Mouse (Mus musculus): ENCODE measurements around the gene Ntrk2. TPM values are rescaled to one million over a fixed set of nuclear protein-coding genes. Genes with fewer than 3 reads are reported as not detected.

The Ntrk2 gene
- polyA plus RNA-seq, 1 experiment from 2014 or later, result 51.5 TPM

- WGBS, result 88% methylated on average over 8 of the region's 8 CpGs
Measured at GRCm38 (mm10) chr13:58866776-58867435, 60.5 kb downstream of the Ntrk2 start.

GRCm38 (mm10) chr13:58882468-58882867 is 76.1 kb downstream of the Ntrk2 start:
- no peaks in the 10 kb centered on the region for H3K27me3 ChIP-seq (ENCODE audit: control insufficient read depth, insufficient read depth, low read length)
- 88% methylated on average over 3 of the region's 3 CpGs for WGBS
- H3K27ac ChIP-seq (ENCODE audit: low read depth, low read length), result no peak overlapping the region
- H3K4me3 ChIP-seq (ENCODE audit: low read depth, low read length), result no peak overlapping the region
- ATAC-seq (ENCODE audit: low FRiP score), result no peak
- DNase-seq (ENCODE audit: low spot score), result no peak
- H3K36me3 ChIP-seq (ENCODE audit: control insufficient read depth, insufficient read depth, low read length), result peaks cover 2% of the 10 kb centered on the region; the same call in 1 of the 2 replicates
- no peaks in the 10 kb centered on the region for H3K9me3 ChIP-seq (ENCODE audit: control insufficient read depth, low read length)
- H3K9ac ChIP-seq (ENCODE audit: low read depth, low read length), result no peak overlapping the region
- H3K4me1 ChIP-seq (replicated peaks; ENCODE audit: control insufficient read depth, insufficient read depth, low read length), result no peaks in the 10 kb centered on the region
- no peak overlapping the region for H3K4me2 ChIP-seq (replicated peaks; ENCODE audit: low read depth, low read length)

More at GRCm38 (mm10) chr13:58866776-58867435, 60.5 kb downstream of the Ntrk2 start:
- Histone ChIP-seq H3K36me3 (ENCODE audit: control insufficient read depth, insufficient read depth, low read length) (no peaks in the 10 kb centered on the region), H3K9me3 (ENCODE audit: control insufficient read depth, low read length) (no peaks in the 10 kb centered on the region), H3K4me2 (replicated peaks; ENCODE audit: low read depth, low read length) (no peak overlapping the region), H3K27ac (ENCODE audit: low read depth, low read length) (no peak overlapping the region), H3K4me3 (ENCODE audit: low read depth, low read length) (no peak overlapping the region), H3K27me3 (ENCODE audit: control insufficient read depth, insufficient read depth, low read length) (no peaks in the 10 kb centered on the region), H3K9ac (ENCODE audit: low read depth, low read length) (no peak overlapping the region), H3K4me1 (replicated peaks; ENCODE audit: control insufficient read depth, insufficient read depth, low read length) (no peaks in the 10 kb centered on the region)
- ATAC-seq (ENCODE audit: low FRiP score) (no peak), DNase-seq (ENCODE audit: low spot score) (no peak)

- Histone ChIP-seq H3K36me3 (ENCODE audit: control insufficient read depth, insufficient read depth, low read length) (peaks cover 2% of the 10 kb centered on the region; the same call in 1 of the 2 replicates), H3K4me3 (ENCODE audit: low read depth, low read length) (no peak overlapping the region), H3K9me3 (ENCODE audit: control insufficient read depth, low read length) (no peaks in the 10 kb centered on the region), H3K4me2 (replicated peaks; ENCODE audit: low read depth, low read length) (no peak overlapping the region), H3K27ac (ENCODE audit: low read depth, low read length) (no peak overlapping the region), H3K4me1 (replicated peaks; ENCODE audit: control insufficient read depth, insufficient read depth, low read length) (no peaks in the 10 kb centered on the region), H3K27me3 (ENCODE audit: control insufficient read depth, insufficient read depth, low read length) (no peaks in the 10 kb centered on the region), H3K9ac (ENCODE audit: low read depth, low read length) (no peak overlapping the region)
- no peak for ATAC-seq (ENCODE audit: low FRiP score)
- no peak for DNase-seq (ENCODE audit: low spot score)
- 97% methylated on average over 5 of the region's 5 CpGs for WGBS
Measured at GRCm38 (mm10) chr13:58882916-58883315, 76.5 kb downstream of the Ntrk2 start.

GRCm38 (mm10) chr13:58886108-58886507 is 79.7 kb downstream of the Ntrk2 start:
- no peak overlapping the region for H3K4me2 ChIP-seq (replicated peaks; ENCODE audit: low read depth, low read length)

GRCm38 (mm10) chr13:58896254-58896910 is 90.0 kb downstream of the Ntrk2 start:
- Histone ChIP-seq H3K27me3 (ENCODE audit: control insufficient read depth, insufficient read depth, low read length) (no peaks in the 10 kb centered on the region), H3K4me1 (replicated peaks; ENCODE audit: control insufficient read depth, insufficient read depth, low read length) (no peaks in the 10 kb centered on the region), H3K4me2 (replicated peaks; ENCODE audit: low read depth, low read length) (no peak overlapping the region), H3K9me3 (ENCODE audit: control insufficient read depth, low read length) (no peaks in the 10 kb centered on the region), H3K9ac (ENCODE audit: low read depth, low read length) (no peak overlapping the region), H3K36me3 (ENCODE audit: control insufficient read depth, insufficient read depth, low read length) (no peaks in the 10 kb centered on the region), H3K27ac (ENCODE audit: low read depth, low read length) (no peak overlapping the region), H3K4me3 (ENCODE audit: low read depth, low read length) (no peak overlapping the region)
- 81% methylated on average over 12 of the region's 12 CpGs for WGBS
- ATAC-seq (ENCODE audit: low FRiP score) (no peak), DNase-seq (ENCODE audit: low spot score) (no peak)

More at GRCm38 (mm10) chr13:58886108-58886507, 79.7 kb downstream of the Ntrk2 start:
- H3K36me3 ChIP-seq (ENCODE audit: control insufficient read depth, insufficient read depth, low read length), result no peaks in the 10 kb centered on the region
- H3K9me3 ChIP-seq (ENCODE audit: control insufficient read depth, low read length), result no peaks in the 10 kb centered on the region
- H3K27ac ChIP-seq (ENCODE audit: low read depth, low read length), result no peak overlapping the region
- no peak overlapping the region for H3K9ac ChIP-seq (ENCODE audit: low read depth, low read length)
- H3K27me3 ChIP-seq (ENCODE audit: control insufficient read depth, insufficient read depth, low read length), result no peaks in the 10 kb centered on the region
- DNase-seq (ENCODE audit: low spot score), result no peak
- no peak for ATAC-seq (ENCODE audit: low FRiP score)
- H3K4me3 ChIP-seq (ENCODE audit: low read depth, low read length), result no peak overlapping the region
- H3K4me1 ChIP-seq (replicated peaks; ENCODE audit: control insufficient read depth, insufficient read depth, low read length), result no peaks in the 10 kb centered on the region
- WGBS, result 90% methylated on average over 8 of the region's 8 CpGs

- Histone ChIP-seq H3K4me3 (ENCODE audit: low read depth, low read length) (no peak overlapping the region), H3K27ac (ENCODE audit: low read depth, low read length) (no peak overlapping the region), H3K9me3 (ENCODE audit: control insufficient read depth, low read length) (no peaks in the 10 kb centered on the region), H3K27me3 (ENCODE audit: control insufficient read depth, insufficient read depth, low read length) (no peaks in the 10 kb centered on the region), H3K4me1 (replicated peaks; ENCODE audit: control insufficient read depth, insufficient read depth, low read length) (peaks cover 3% of the 10 kb centered on the region; the same call in 1 of the 2 replicates), H3K4me2 (replicated peaks; ENCODE audit: low read depth, low read length) (no peak overlapping the region), H3K36me3 (ENCODE audit: control insufficient read depth, insufficient read depth, low read length) (no peaks in the 10 kb centered on the region), H3K9ac (ENCODE audit: low read depth, low read length) (no peak overlapping the region)
- 87% methylated on average over 2 of the region's 2 CpGs for WGBS
- DNase-seq (ENCODE audit: low spot score) (no peak), ATAC-seq (ENCODE audit: low FRiP score) (no peak)
Measured at GRCm38 (mm10) chr13:58899337-58899736, 93.0 kb downstream of the Ntrk2 start.

GRCm38 (mm10) chr13:58902313-58902712 is 95.9 kb downstream of the Ntrk2 start:
- ATAC-seq (ENCODE audit: low FRiP score) (no peak), DNase-seq (ENCODE audit: low spot score) (no peak)
- H3K36me3 ChIP-seq (ENCODE audit: control insufficient read depth, insufficient read depth, low read length), result no peaks in the 10 kb centered on the region
- H3K4me2 ChIP-seq (replicated peaks; ENCODE audit: low read depth, low read length), result no peak overlapping the region
- no peaks in the 10 kb centered on the region for H3K9me3 ChIP-seq (ENCODE audit: control insufficient read depth, low read length)
- H3K4me1 ChIP-seq (replicated peaks; ENCODE audit: control insufficient read depth, insufficient read depth, low read length), result peaks cover 8% of the 10 kb centered on the region
- WGBS, result 86% methylated on average over 8 of the region's 8 CpGs
- no peak overlapping the region for H3K4me3 ChIP-seq (ENCODE audit: low read depth, low read length)
- H3K27me3 ChIP-seq (ENCODE audit: control insufficient read depth, insufficient read depth, low read length), result no peaks in the 10 kb centered on the region
- H3K27ac ChIP-seq (ENCODE audit: low read depth, low read length), result no peak overlapping the region
- H3K9ac ChIP-seq (ENCODE audit: low read depth, low read length), result no peak overlapping the region

GRCm38 (mm10) chr13:58904742-58905735 is 98.7 kb downstream of the Ntrk2 start:
- H3K27ac ChIP-seq (ENCODE audit: low read depth, low read length), result peak overlapping the region; percentile 70
- H3K27me3 ChIP-seq (ENCODE audit: control insufficient read depth, insufficient read depth, low read length), result no peaks in the 10 kb centered on the region
- peaks cover 8% of the 10 kb centered on the region for H3K4me1 ChIP-seq (replicated peaks; ENCODE audit: control insufficient read depth, insufficient read depth, low read length)
- ATAC-seq (ENCODE audit: low FRiP score), result peak; percentile 78
- no peak overlapping the region for H3K4me3 ChIP-seq (ENCODE audit: low read depth, low read length)
- H3K36me3 ChIP-seq (ENCODE audit: control insufficient read depth, insufficient read depth, low read length), result no peaks in the 10 kb centered on the region
- 35% methylated on average over 13 of the region's 13 CpGs for WGBS
- no peak overlapping the region; the same call in 1 of the 2 replicates for H3K9ac ChIP-seq (ENCODE audit: low read depth, low read length)
- H3K9me3 ChIP-seq (ENCODE audit: control insufficient read depth, low read length), result no peaks in the 10 kb centered on the region
- H3K4me2 ChIP-seq (replicated peaks; ENCODE audit: low read depth, low read length), result no peak overlapping the region
- peak; percentile 44 for DNase-seq (ENCODE audit: low spot score)

Data from hindbrain, embryonic 11.5 days (tissue).